Mouse (Mus musculus): ENCODE results near the gene Mthfs. TPM values are rescaled to one million over a fixed set of nuclear protein-coding genes. Genes with fewer than 3 reads are reported as not detected.

Mthfs gene
- 14.9 and 19.7 TPM in 2 replicates for polyA plus RNA-seq (2015; fragmentation: Nextera tagmentation; extraction: Ambion mirVana)

GRCm38 (mm10) chr9:89210353-89211064 is at the start of gene Mthfs:
TSS of gene Mthfs (plus strand) at chr9:89210676.

GRCm38 (mm10) chr9:89198969-89199416 is 11.5 kb upstream of the Mthfs start, which contains the start of the genes Bcl2a1b and Gm29094:
TSS of gene Bcl2a1b (plus strand) at chr9:89199209.
TSS of gene Gm29094 (plus strand) at chr9:89199379.

Other genes starting within 250 kb of the Mthfs start
- not detected in 2 replicates for gene Trim43b, start 117.8 kb upstream of the Mthfs start, polyA plus RNA-seq (2015; fragmentation: Nextera tagmentation; extraction: Ambion mirVana)
- 0.80 and 1.1 TPM in 2 replicates for gene Bcl2a1b, start 11.5 kb upstream of the Mthfs start, polyA plus RNA-seq (2015; fragmentation: Nextera tagmentation; extraction: Ambion mirVana)
- gene Gm29094, start 11.3 kb upstream of the Mthfs start, polyA plus RNA-seq (2015; fragmentation: Nextera tagmentation; extraction: Ambion mirVana), result 0.33 and 0.58 TPM in 2 replicates

All from skeletal muscle tissue, postnatal 0 days (tissue).